Comparison of ENCODE assay signal across 7 mouse cellular contexts in genomic region chr5:124930055-124930439, GRCm38 (mm10).
DNase-seq lines count a peak whose midpoint lies in the region; ATAC-seq and TF ChIP-seq lines count a peak whose summit lies in the region.

No protein-coding gene starts in this region.

- no peak overlapping the region for H3K27ac ChIP-seq in heart, embryonic 16.5 days (ENCODE audit: low read length)
- H3K27ac ChIP-seq in lung, postnatal 0 days (ENCODE audit: low read length): no peak overlapping the region

- TF ChIP-seq EP300 in lung, postnatal 0 days (IDR thresholded peaks at IDR 0.05): no peak

- no peak overlapping the region for H3K4me3 ChIP-seq in heart, embryonic 16.5 days (ENCODE audit: low read length)
- no peak overlapping the region for H3K4me3 ChIP-seq in lung, postnatal 0 days (ENCODE audit: low read depth, low read length)

- H3K9me3 ChIP-seq in heart, embryonic 16.5 days (replicated peaks; ENCODE audit: control insufficient read depth, low read length): peaks cover 6% of the 10 kb centered on the region
- no peaks in the 10 kb centered on the region for H3K9me3 ChIP-seq in lung, postnatal 0 days (ENCODE audit: low read length)

- H3K27me3 ChIP-seq in heart, embryonic 16.5 days (ENCODE audit: control insufficient read depth, insufficient read depth, low read length): no peaks in the 10 kb centered on the region
- H3K27me3 ChIP-seq in lung, postnatal 0 days (replicated peaks; ENCODE audit: insufficient read depth, low read length): no peaks in the 10 kb centered on the region

- intact Hi-C loops in left cerebral cortex, postnatal 25 days (cut with DNase I): no loop called here
- intact Hi-C loops in left cerebral cortex, postnatal 36 days (cut with DNase I): loop anchor here (5.0 kb wide), 1 partner anchor 92 kb away; no protein-coding TSS in a partner anchor

- DNase-seq in left cerebral cortex, postnatal 25 days (ENCODE audit: low spot score in 2 of 2): peak; percentile 16 to 29
- DNase-seq in left cerebral cortex, postnatal 36 days (ENCODE audit: low spot score in 2 of 2): no peak
- peak; percentile 62 for DNase-seq in Muller cell, postnatal 12 days (ENCODE audit: inconsistent ontology term)
- peak; percentile 62 for DNase-seq in brain, adult 2 months (ENCODE audit: low read depth, low spot score)
- peak; percentile 30 for DNase-seq in lung, postnatal 0 days (ENCODE audit: low spot score)
- DNase-seq in testis, postnatal 10 days (ENCODE audit: low spot score): peak; percentile 54

- TF ChIP-seq CTCF in lung, postnatal 0 days (IDR thresholded peaks at IDR 0.05): peak; percentile 63

- WGBS in heart, embryonic 16.5 days: 34% methylated on average over 5 of the region's 5 CpGs
- WGBS in lung, postnatal 0 days: 41% methylated on average over 5 of the region's 5 CpGs

- peak; percentile 43; the same call in 1 of the 2 replicates for ATAC-seq in heart, embryonic 16.5 days (replicated peaks; ENCODE audit: extremely low read depth, insufficient read depth, low FRiP score)
- peak; percentile 37; the same call in 1 of the 2 replicates for ATAC-seq in lung, postnatal 0 days

- H3K36me3 ChIP-seq in heart, embryonic 16.5 days (ENCODE audit: control insufficient read depth, insufficient read depth): no peaks in the 10 kb centered on the region
- H3K36me3 ChIP-seq in lung, postnatal 0 days (ENCODE audit: insufficient read depth, low read length): no peaks in the 10 kb centered on the region

- no peak overlapping the region for H3K9ac ChIP-seq in heart, embryonic 16.5 days (ENCODE audit: low read length)
- no peak overlapping the region for H3K9ac ChIP-seq in lung, postnatal 0 days (replicated peaks; ENCODE audit: low read depth)

- H3K4me1 ChIP-seq in heart, embryonic 16.5 days (ENCODE audit: control insufficient read depth, insufficient read depth, low read length): no peaks in the 10 kb centered on the region
- no peaks in the 10 kb centered on the region for H3K4me1 ChIP-seq in lung, postnatal 0 days (ENCODE audit: insufficient read depth, low read depth, low read length)

- H3K4me2 ChIP-seq in heart, embryonic 16.5 days (ENCODE audit: low read depth, low read length): no peak overlapping the region
- no peak overlapping the region for H3K4me2 ChIP-seq in lung, postnatal 0 days (replicated peaks; ENCODE audit: low read depth, low read length)

Comparison
In these comparisons a context has a peak if more than half of its experiments do, and no peak if none do; other contexts are left out.
1. DNase-seq: peak in left cerebral cortex, postnatal 25 days (2 of 2), Muller cell, postnatal 12 days (single experiment), brain, adult 2 months (single experiment), lung, postnatal 0 days (single experiment) and testis, postnatal 10 days (single experiment); none in left cerebral cortex, postnatal 36 days (0 of 2).